Mouse (Mus musculus): Measurements from ENCODE around the gene Gm364. TPM values are rescaled to one million over a fixed set of nuclear protein-coding genes. Genes with fewer than 3 reads are reported as not detected.

Gm364 gene
- polyA plus RNA-seq, 1 experiment from 2014 or later, result not detected

- no peaks in the 10 kb centered on the region for H3K36me3 ChIP-seq (ENCODE audit: control insufficient read depth, insufficient read depth, low read length)
- no peaks in the 10 kb centered on the region for H3K9me3 ChIP-seq (ENCODE audit: control insufficient read depth, low read length)
- no peak overlapping the region for H3K4me2 ChIP-seq (replicated peaks; ENCODE audit: low read depth)
- H3K4me3 ChIP-seq (ENCODE audit: low read depth, low read length), result no peak overlapping the region
- ATAC-seq (ENCODE audit: low FRiP score, low TSS enrichment) (no peak; the same call in 1 of the 2 replicates), DNase-seq (ENCODE audit: low spot score) (no peak)
- no peak overlapping the region for H3K27ac ChIP-seq (replicated peaks)
- no peak overlapping the region for H3K9ac ChIP-seq (ENCODE audit: low read length)
- H3K4me1 ChIP-seq (replicated peaks; ENCODE audit: control insufficient read depth, insufficient read depth), result no peaks in the 10 kb centered on the region
- TF ChIP-seq CTCF (IDR thresholded peaks at IDR 0.05; ENCODE audit: low read depth), result peak; percentile 59
- no peak for TF ChIP-seq EP300 (optimal IDR thresholded peaks at IDR 0.05)
- H3K27me3 ChIP-seq (ENCODE audit: control insufficient read depth, insufficient read depth, low read length), result no peaks in the 10 kb centered on the region
Observed at GRCm38 (mm10) chrX:57403651-57404050, 5.3 kb upstream of the Gm364 start.

GRCm38 (mm10) chrX:57431610-57432009, 22.7 kb downstream of the Gm364 start:
- Histone ChIP-seq H3K4me1 (replicated peaks; ENCODE audit: control insufficient read depth, insufficient read depth) (no peaks in the 10 kb centered on the region), H3K4me2 (replicated peaks; ENCODE audit: low read depth) (no peak overlapping the region), H3K36me3 (ENCODE audit: control insufficient read depth, insufficient read depth, low read length) (no peaks in the 10 kb centered on the region), H3K27ac (replicated peaks) (no peak overlapping the region), H3K4me3 (ENCODE audit: low read depth, low read length) (no peak overlapping the region), H3K27me3 (ENCODE audit: control insufficient read depth, insufficient read depth, low read length) (no peaks in the 10 kb centered on the region), H3K9me3 (ENCODE audit: control insufficient read depth, low read length) (no peaks in the 10 kb centered on the region), H3K9ac (ENCODE audit: low read length) (no peak overlapping the region)
- no peak for DNase-seq (ENCODE audit: low spot score)
- TF ChIP-seq CTCF (IDR thresholded peaks at IDR 0.05; ENCODE audit: low read depth), result peak; percentile 70
- TF ChIP-seq EP300 (optimal IDR thresholded peaks at IDR 0.05), result no peak
- no peak for ATAC-seq (ENCODE audit: low FRiP score, low TSS enrichment)
- whole genome bisulfite sequencing, result 5% methylated on average over 2 of the region's 2 CpGs

- no peak overlapping the region for H3K4me2 ChIP-seq (replicated peaks; ENCODE audit: low read depth)
- H3K4me3 ChIP-seq (ENCODE audit: low read depth, low read length), result no peak overlapping the region
- no peak for TF ChIP-seq CTCF (IDR thresholded peaks at IDR 0.05; ENCODE audit: low read depth)
- no peaks in the 10 kb centered on the region for H3K4me1 ChIP-seq (replicated peaks; ENCODE audit: control insufficient read depth, insufficient read depth)
- H3K27me3 ChIP-seq (ENCODE audit: control insufficient read depth, insufficient read depth, low read length), result no peaks in the 10 kb centered on the region
- H3K36me3 ChIP-seq (ENCODE audit: control insufficient read depth, insufficient read depth, low read length), result no peaks in the 10 kb centered on the region
- H3K9ac ChIP-seq (ENCODE audit: low read length), result no peak overlapping the region
- no peak for DNase-seq (ENCODE audit: low spot score)
- no peak overlapping the region for H3K27ac ChIP-seq (replicated peaks)
- 93% methylated on average over 2 of the region's 2 CpGs for WGBS
- no peaks in the 10 kb centered on the region for H3K9me3 ChIP-seq (ENCODE audit: control insufficient read depth, low read length)
- no peak for ATAC-seq (ENCODE audit: low FRiP score, low TSS enrichment)
Observed at GRCm38 (mm10) chrX:57433897-57434296, 24.9 kb downstream of the Gm364 start.

- 14% methylated on average over 18 of the region's 28 CpGs for WGBS
- no peak for ATAC-seq (ENCODE audit: low FRiP score, low TSS enrichment)
- Histone ChIP-seq H3K36me3 (ENCODE audit: control insufficient read depth, insufficient read depth, low read length) (no peaks in the 10 kb centered on the region), H3K4me1 (replicated peaks; ENCODE audit: control insufficient read depth, insufficient read depth) (no peaks in the 10 kb centered on the region), H3K27me3 (ENCODE audit: control insufficient read depth, insufficient read depth, low read length) (no peaks in the 10 kb centered on the region; the same call in 1 of the 2 replicates), H3K4me2 (replicated peaks; ENCODE audit: low read depth) (no peak within 1 kb of the TSS), H3K4me3 (ENCODE audit: low read depth, low read length) (no peak within 1 kb of the TSS), H3K9ac (ENCODE audit: low read length) (no peak within 1 kb of the TSS), H3K27ac (replicated peaks) (no peak within 1 kb of the TSS), H3K9me3 (ENCODE audit: control insufficient read depth, low read length) (no peaks in the 10 kb centered on the region)
- DNase-seq (ENCODE audit: low spot score), result no peak
- TF ChIP-seq EP300 (optimal IDR thresholded peaks at IDR 0.05) (no peak), CTCF (IDR thresholded peaks at IDR 0.05; ENCODE audit: low read depth) (no peak)
Observed at GRCm38 (mm10) chrX:57503634-57504033, 94.7 kb downstream of the Gm364 start, which contains the start of gene Gpr101. TSS of gene Gpr101 (minus strand) at chrX:57503757.

GRCm38 (mm10) chrX:57506247-57506646, 97.3 kb downstream of the Gm364 start:
- ATAC-seq (ENCODE audit: low FRiP score, low TSS enrichment), result no peak
- 65% methylated on average over 1 of the region's 1 CpGs for WGBS
- TF ChIP-seq CTCF (IDR thresholded peaks at IDR 0.05; ENCODE audit: low read depth) (no peak), EP300 (optimal IDR thresholded peaks at IDR 0.05) (no peak)
- Histone ChIP-seq H3K27me3 (ENCODE audit: control insufficient read depth, insufficient read depth, low read length) (no peaks in the 10 kb centered on the region; the same call in 1 of the 2 replicates), H3K4me3 (ENCODE audit: low read depth, low read length) (no peak overlapping the region), H3K27ac (replicated peaks) (no peak overlapping the region), H3K9me3 (ENCODE audit: control insufficient read depth, low read length) (no peaks in the 10 kb centered on the region), H3K9ac (ENCODE audit: low read length) (no peak overlapping the region), H3K36me3 (ENCODE audit: control insufficient read depth, insufficient read depth, low read length) (no peaks in the 10 kb centered on the region), H3K4me2 (replicated peaks; ENCODE audit: low read depth) (no peak overlapping the region), H3K4me1 (replicated peaks; ENCODE audit: control insufficient read depth, insufficient read depth) (no peaks in the 10 kb centered on the region)
- no peak for DNase-seq (ENCODE audit: low spot score)

- TF ChIP-seq CTCF (IDR thresholded peaks at IDR 0.05; ENCODE audit: low read depth) (peak; percentile 22), EP300 (optimal IDR thresholded peaks at IDR 0.05) (no peak)
- no peaks in the 10 kb centered on the region for H3K9me3 ChIP-seq (ENCODE audit: control insufficient read depth, low read length)
- H3K9ac ChIP-seq (ENCODE audit: low read length), result no peak overlapping the region
- no peak for DNase-seq (ENCODE audit: low spot score)
- no peak overlapping the region for H3K4me2 ChIP-seq (replicated peaks; ENCODE audit: low read depth)
- 38% methylated on average over 28 of the region's 28 CpGs for WGBS
- no peaks in the 10 kb centered on the region for H3K27me3 ChIP-seq (ENCODE audit: control insufficient read depth, insufficient read depth, low read length)
- no peaks in the 10 kb centered on the region for H3K4me1 ChIP-seq (replicated peaks; ENCODE audit: control insufficient read depth, insufficient read depth)
- no peak overlapping the region for H3K27ac ChIP-seq (replicated peaks)
- no peak overlapping the region for H3K4me3 ChIP-seq (ENCODE audit: low read depth, low read length)
- no peak for ATAC-seq (ENCODE audit: low FRiP score, low TSS enrichment)
- no peaks in the 10 kb centered on the region for H3K36me3 ChIP-seq (ENCODE audit: control insufficient read depth, insufficient read depth, low read length)
Observed at GRCm38 (mm10) chrX:57521117-57522095, 112.5 kb downstream of the Gm364 start.

Other genes with a start within 250 kb of the Gm364 start
- gene Cd40lg, start 197.0 kb upstream of the Gm364 start, polyA plus RNA-seq (2015; fragmentation: Nextera tagmentation; extraction: Ambion mirVana), result not detected in 2 replicates
- 3.6 and 4.1 TPM in 2 replicates for gene Arhgef6, start 70.4 kb upstream of the Gm364 start, polyA plus RNA-seq (2015; fragmentation: Nextera tagmentation; extraction: Ambion mirVana)
- 37.2 and 37.9 TPM in 2 replicates for gene Rbmx, start 16.1 kb upstream of the Gm364 start, polyA plus RNA-seq (2015; fragmentation: Nextera tagmentation; extraction: Ambion mirVana)
- not detected in 2 replicates for gene Gpr101, start 94.6 kb downstream of the Gm364 start, polyA plus RNA-seq (2015; fragmentation: Nextera tagmentation; extraction: Ambion mirVana)